Mouse (Mus musculus) frontal cortex, adult 2 months (tissue): ENCODE results near the gene Hsh2d. TPM values are rescaled to one million over a fixed set of nuclear protein-coding genes. Genes with fewer than 3 reads are reported as not detected.
A peak's percentile ranks its signal among the peaks of the same experiment; 100 is the strongest.

Experiments
- DNase-seq, 2 experiments: peaks; one replicate each; pipeline ENCODE4 v3.0.0; 2022; ENCODE audit warnings: low spot score in 1 of 2; ENCODE audit errors: extremely low spot score in 1 of 2
- polyA plus RNA-seq: library from polyadenylated mRNA; depleted of rRNA; stranded (reverse); fragments of >200 nt; gene quantifications from 2 replicates; pipeline ENCODE4 v1.2.3, GENCODE M21; 2012

Hsh2d gene
- polyA plus RNA-seq, 1 experiment = 0.12 TPM

GRCm38 (mm10) chr8:72183554-72184202 is 5.8 kb upstream of the Hsh2d start:
- DNase-seq = no peak

- no peak for DNase-seq
These were observed 1.6 kb upstream of the Hsh2d start for GRCm38 (mm10) chr8:72187793-72188331.

- DNase-seq = no peak
These were observed 739 bp downstream of the Hsh2d start for GRCm38 (mm10) chr8:72190215-72190539.

- DNase-seq = no peak
These were observed 2.6 kb downstream of the Hsh2d start for GRCm38 (mm10) chr8:72192065-72192464.

- no peak for DNase-seq
These were observed 8.6 kb downstream of the Hsh2d start for GRCm38 (mm10) chr8:72197997-72198396.

- no peak for DNase-seq
These were observed 19.1 kb downstream of the Hsh2d start for GRCm38 (mm10) chr8:72208582-72208981.

- no peak for DNase-seq
These were observed 20.8 kb downstream of the Hsh2d start for GRCm38 (mm10) chr8:72210222-72210621.

GRCm38 (mm10) chr8:72210710-72211109 is 21.3 kb downstream of the Hsh2d start:
- no peak for DNase-seq

GRCm38 (mm10) chr8:72211846-72212245 is 22.4 kb downstream of the Hsh2d start:
- no peak for DNase-seq

GRCm38 (mm10) chr8:72212751-72213150 is 23.3 kb downstream of the Hsh2d start, which contains the start of gene Cib3:
Gene Cib3 (minus strand): TSS chr8:72212837.
- no peak for DNase-seq

GRCm38 (mm10) chr8:72213536-72213935 is 24.1 kb downstream of the Hsh2d start, which contains the start of gene Gm11034:
Gene Gm11034 (minus strand): TSS chr8:72213636.
- no peak for DNase-seq

- no peak for DNase-seq
These were observed 25.6 kb downstream of the Hsh2d start for GRCm38 (mm10) chr8:72215060-72215459.

- no peak for DNase-seq
These were observed 26.4 kb downstream of the Hsh2d start for GRCm38 (mm10) chr8:72215871-72216270.

- no peak for DNase-seq
These were observed 29.5 kb downstream of the Hsh2d start for GRCm38 (mm10) chr8:72218781-72219540.

- peak; percentile 84 to 91 for DNase-seq
These were observed 30.3 kb downstream of the Hsh2d start, which contains the start of gene Fam32a for GRCm38 (mm10) chr8:72219541-72220363. Gene Fam32a (plus strand): TSS chr8:72219730.

- no peak for DNase-seq
These were observed 31.3 kb downstream of the Hsh2d start for GRCm38 (mm10) chr8:72220758-72221157.

- DNase-seq = no peak
These were observed 33.2 kb downstream of the Hsh2d start for GRCm38 (mm10) chr8:72222656-72223055.

- DNase-seq = peak; percentile 95 to 97
These were observed 50.3 kb downstream of the Hsh2d start, which contains the start of gene Ap1m1 for GRCm38 (mm10) chr8:72239499-72240402. Gene Ap1m1 (plus strand): TSS chr8:72240018.

GRCm38 (mm10) chr8:72240403-72240763 is 50.9 kb downstream of the Hsh2d start:
- DNase-seq = no peak

- no peak for DNase-seq
These were observed 51.5 kb downstream of the Hsh2d start for GRCm38 (mm10) chr8:72240951-72241350.
